Mouse (Mus musculus): ENCODE measurements around the gene Rab8a. TPM values are rescaled to one million over a fixed set of nuclear protein-coding genes. Genes with fewer than 3 reads are reported as not detected.

The Rab8a gene
- polyA plus RNA-seq, 1 experiment from 2014 or later: 115 TPM

GRCm38 (mm10) chr8:72149056-72149455, 11.9 kb upstream of the Rab8a start:
- Histone ChIP-seq H3K9ac (no peak overlapping the region), H3K9me3 (replicated peaks) (no peaks in the 10 kb centered on the region), H3K36me3 (ENCODE audit: poor library complexity, severe bottlenecking) (peaks cover 87% of the 10 kb centered on the region), H3K27ac (no peak overlapping the region), H3K27me3 (no peaks in the 10 kb centered on the region), H3K4me1 (no peaks in the 10 kb centered on the region), H3K4me3 (no peak overlapping the region), H3K4me2 (no peak overlapping the region)
- ATAC-seq: no peak
- 92% methylated on average over 1 of the region's 1 CpGs for WGBS

- no peaks in the 10 kb centered on the region for H3K9me3 ChIP-seq (replicated peaks)
- H3K4me1 ChIP-seq: no peaks in the 10 kb centered on the region
- no peaks in the 10 kb centered on the region for H3K27me3 ChIP-seq
- peaks cover 66% of the 10 kb centered on the region for H3K36me3 ChIP-seq (ENCODE audit: poor library complexity, severe bottlenecking)
- no peak overlapping the region for H3K27ac ChIP-seq
- ATAC-seq: no peak
- WGBS: 89% methylated on average over 3 of the region's 3 CpGs
- H3K4me3 ChIP-seq: no peak overlapping the region
- no peak overlapping the region for H3K9ac ChIP-seq
- no peak overlapping the region for H3K4me2 ChIP-seq
Observed at GRCm38 (mm10) chr8:72151418-72152078, 9.5 kb upstream of the Rab8a start.

GRCm38 (mm10) chr8:72153382-72153781, 7.6 kb upstream of the Rab8a start:
- ATAC-seq: no peak
- Histone ChIP-seq H3K27me3 (no peaks in the 10 kb centered on the region), H3K4me2 (no peak overlapping the region), H3K4me1 (no peaks in the 10 kb centered on the region), H3K9me3 (replicated peaks) (no peaks in the 10 kb centered on the region), H3K9ac (no peak overlapping the region), H3K4me3 (no peak overlapping the region), H3K36me3 (ENCODE audit: poor library complexity, severe bottlenecking) (peaks cover 48% of the 10 kb centered on the region), H3K27ac (no peak overlapping the region)

GRCm38 (mm10) chr8:72158096-72158495, 2.9 kb upstream of the Rab8a start:
- Histone ChIP-seq H3K27me3 (no peaks in the 10 kb centered on the region), H3K36me3 (ENCODE audit: poor library complexity, severe bottlenecking) (peaks cover 8% of the 10 kb centered on the region; the same call in 1 of the 2 replicates), H3K27ac (no peak overlapping the region), H3K4me3 (no peak overlapping the region), H3K9ac (no peak overlapping the region), H3K9me3 (replicated peaks) (no peaks in the 10 kb centered on the region), H3K4me1 (peaks cover 23% of the 10 kb centered on the region), H3K4me2 (no peak overlapping the region)
- ATAC-seq: no peak
- 84% methylated on average over 2 of the region's 2 CpGs for WGBS

GRCm38 (mm10) chr8:72158726-72159125, 2.3 kb upstream of the Rab8a start:
- Histone ChIP-seq H3K27ac (no peak overlapping the region), H3K9ac (no peak overlapping the region), H3K9me3 (replicated peaks) (no peaks in the 10 kb centered on the region), H3K4me3 (no peak overlapping the region), H3K36me3 (ENCODE audit: poor library complexity, severe bottlenecking) (0 out of 2 replicates have a peak, but pooled peaks cover 3% of the 10 kb centered on the region), H3K4me1 (peaks cover 27% of the 10 kb centered on the region), H3K27me3 (no peaks in the 10 kb centered on the region), H3K4me2 (no peak overlapping the region)
- no peak for ATAC-seq
- WGBS: 80% methylated on average over 3 of the region's 3 CpGs

- Histone ChIP-seq H3K9me3 (replicated peaks) (no peaks in the 10 kb centered on the region), H3K9ac (no peak overlapping the region), H3K27me3 (no peaks in the 10 kb centered on the region), H3K4me3 (peak overlapping the region; percentile 39), H3K4me2 (peak overlapping the region; percentile 63), H3K27ac (no peak overlapping the region), H3K4me1 (peaks cover 27% of the 10 kb centered on the region), H3K36me3 (ENCODE audit: poor library complexity, severe bottlenecking) (peaks cover 11% of the 10 kb centered on the region)
- 81% methylated on average over 3 of the region's 3 CpGs for WGBS
- no peak for ATAC-seq
Observed at GRCm38 (mm10) chr8:72160007-72160406, 993 bp upstream of the Rab8a start.

- Histone ChIP-seq H3K27ac (no peak overlapping the region), H3K27me3 (no peaks in the 10 kb centered on the region), H3K4me1 (peaks cover 27% of the 10 kb centered on the region), H3K9me3 (replicated peaks) (no peaks in the 10 kb centered on the region), H3K9ac (no peak overlapping the region; the same call in 1 of the 2 replicates), H3K4me3 (0 out of 2 replicates have a peak overlapping the region, but pooled peaks have one; percentile 84), H3K36me3 (ENCODE audit: poor library complexity, severe bottlenecking) (peaks cover 22% of the 10 kb centered on the region), H3K4me2 (peak overlapping the region; percentile 93)
- ATAC-seq: no peak
Observed at GRCm38 (mm10) chr8:72162821-72163220, 1.8 kb downstream of the Rab8a start.

- Histone ChIP-seq H3K9me3 (replicated peaks) (no peaks in the 10 kb centered on the region), H3K4me3 (no peak overlapping the region), H3K27me3 (no peaks in the 10 kb centered on the region), H3K27ac (no peak overlapping the region), H3K36me3 (ENCODE audit: poor library complexity, severe bottlenecking) (peaks cover 83% of the 10 kb centered on the region), H3K9ac (no peak overlapping the region), H3K4me1 (no peaks in the 10 kb centered on the region), H3K4me2 (no peak overlapping the region)
- WGBS: 93% methylated on average over 3 of the region's 3 CpGs
- ATAC-seq: no peak
Observed at GRCm38 (mm10) chr8:72169098-72169668, 8.2 kb downstream of the Rab8a start.

GRCm38 (mm10) chr8:72169681-72170249, 8.8 kb downstream of the Rab8a start:
- no peak for ATAC-seq
- Histone ChIP-seq H3K36me3 (ENCODE audit: poor library complexity, severe bottlenecking) (peaks cover 83% of the 10 kb centered on the region), H3K27me3 (no peaks in the 10 kb centered on the region), H3K4me3 (no peak overlapping the region), H3K4me1 (no peaks in the 10 kb centered on the region), H3K9ac (no peak overlapping the region), H3K4me2 (no peak overlapping the region), H3K27ac (no peak overlapping the region), H3K9me3 (replicated peaks) (no peaks in the 10 kb centered on the region)
- 87% methylated on average over 3 of the region's 3 CpGs for WGBS

GRCm38 (mm10) chr8:72177346-72177925, 16.4 kb downstream of the Rab8a start:
- Histone ChIP-seq H3K36me3 (ENCODE audit: poor library complexity, severe bottlenecking) (peaks cover 99% of the 10 kb centered on the region), H3K4me2 (no peak overlapping the region), H3K4me3 (no peak overlapping the region), H3K27me3 (no peaks in the 10 kb centered on the region), H3K9me3 (replicated peaks) (no peaks in the 10 kb centered on the region), H3K9ac (no peak overlapping the region), H3K27ac (no peak overlapping the region), H3K4me1 (no peaks in the 10 kb centered on the region)
- peak; percentile 75 for ATAC-seq
- 56% methylated on average over 5 of the region's 5 CpGs for WGBS

- no peaks in the 10 kb centered on the region for H3K27me3 ChIP-seq
- ATAC-seq: peak; percentile 59; the same call in 1 of the 2 replicates
- 79% methylated on average over 2 of the region's 2 CpGs for WGBS
Observed at GRCm38 (mm10) chr8:72183554-72184202, 22.7 kb downstream of the Rab8a start.

GRCm38 (mm10) chr8:72187793-72188331, 26.9 kb downstream of the Rab8a start:
- H3K9me3 ChIP-seq (replicated peaks): no peaks in the 10 kb centered on the region
- H3K4me1 ChIP-seq: no peaks in the 10 kb centered on the region
- WGBS: 93% methylated on average over 2 of the region's 2 CpGs
- H3K4me2 ChIP-seq: no peak overlapping the region
- no peak for ATAC-seq
- H3K27me3 ChIP-seq: no peaks in the 10 kb centered on the region
- no peak overlapping the region for H3K27ac ChIP-seq
- no peak overlapping the region for H3K4me3 ChIP-seq
- no peak overlapping the region for H3K9ac ChIP-seq
- no peaks in the 10 kb centered on the region for H3K36me3 ChIP-seq (ENCODE audit: poor library complexity, severe bottlenecking)

More at GRCm38 (mm10) chr8:72183554-72184202, 22.7 kb downstream of the Rab8a start:
- Histone ChIP-seq H3K4me2 (no peak overlapping the region), H3K36me3 (ENCODE audit: poor library complexity, severe bottlenecking) (peaks cover 39% of the 10 kb centered on the region), H3K4me1 (no peaks in the 10 kb centered on the region), H3K4me3 (no peak overlapping the region), H3K27ac (no peak overlapping the region), H3K9me3 (replicated peaks) (no peaks in the 10 kb centered on the region), H3K9ac (no peak overlapping the region)
